Mouse (Mus musculus) liver, embryonic 11.5 days (tissue): ENCODE data around the gene Tpst2. TPM values are rescaled to one million over a fixed set of nuclear protein-coding genes. Genes with fewer than 3 reads are reported as not detected.

Source experiments
- ATAC-seq: fragments of 200-750 bp; cut with Nextera tagmentation; replicated peaks from 2 replicates; pipeline ENCODE4 v1.8.0; 2017; ENCODE audit warnings: moderate number of reproducible peaks, mild to moderate bottlenecking, moderate TSS enrichment, moderate library complexity; ENCODE audit not compliant: low FRiP score
- DNase-seq: peaks from one replicate; pipeline ENCODE4 v3.0.0-alpha.2; 2017; ENCODE audit warnings: low spot score
- H3K27ac ChIP-seq: fragments of 300-500 bp; sonication (generic); 2 replicates; pipeline ENCODE4 v1.5.1; 2014; ENCODE audit warnings: mild to moderate bottlenecking, low read depth, low read length, control low read depth
- H3K27me3 ChIP-seq: fragments of 300-500 bp; sonication (generic); replicated peaks from 2 replicates; pipeline ENCODE4 v1.6.1; 2014; ENCODE audit warnings: low read length, mixed read lengths; ENCODE audit not compliant: control insufficient read depth, insufficient read depth
- H3K36me3 ChIP-seq: fragments of 300-500 bp; sonication (generic); 2 replicates; pipeline ENCODE4 v1.6.1; 2014; ENCODE audit warnings: mild to moderate bottlenecking, low read length, moderate library complexity, mixed read lengths; ENCODE audit not compliant: control insufficient read depth, insufficient read depth
- H3K4me1 ChIP-seq: fragments of 300-500 bp; sonication (generic); replicated peaks from 2 replicates; pipeline ENCODE4 v1.6.1; 2014; ENCODE audit warnings: low read length, mixed read lengths; ENCODE audit not compliant: control insufficient read depth, insufficient read depth
- H3K4me2 ChIP-seq: fragments of 300-500 bp; sonication (generic); 2 replicates; pipeline ENCODE4 v1.6.1; 2014; ENCODE audit warnings: mild to moderate bottlenecking, control low read depth, moderate library complexity
- H3K4me3 ChIP-seq: fragments of 300-500 bp; sonication (generic); 2 replicates; pipeline ENCODE4 v1.5.1; 2014; ENCODE audit warnings: low read depth, low read length, control low read depth
- H3K9ac ChIP-seq: fragments of 300-500 bp; sonication (generic); 2 replicates; pipeline ENCODE4 v1.6.1; 2014; ENCODE audit warnings: low read depth, low read length, control low read depth
- H3K9me3 ChIP-seq: fragments of 300-500 bp; sonication (generic); 2 replicates; pipeline ENCODE4 v1.6.1; 2016; ENCODE audit warnings: low read length, inconsistent platforms, mixed read lengths; ENCODE audit not compliant: control insufficient read depth
- WGBS: fragments of 180-500 bp; shearing (Covaris S2); extraction: QIAGEN DNeasy Blood & Tissue Kit; methylation state at CpG from one replicate; pipeline ENCODE4 v1.1.7; 2014; 5-methylcytosine and 5-hydroxymethylcytosine counted together
- polyA plus RNA-seq: library from polyadenylated mRNA; unstranded; fragments of >200 nt; fragmentation: Nextera tagmentation; extraction: Ambion mirVana; gene quantifications from 2 replicates; pipeline ENCODE4 v1.2.1, GENCODE M21; 2014

Gene Tpst2
- polyA plus RNA-seq, 1 experiment from 2014 or later, result 66.0 TPM

GRCm38 (mm10) chr5:112260818-112261217 is 15.7 kb upstream of the Tpst2 start:
- H3K9me3 ChIP-seq, result no peaks in the 10 kb centered on the region
- 76% methylated on average over 3 of the region's 3 CpGs for WGBS
- H3K9ac ChIP-seq, result no peak overlapping the region
- H3K27me3 ChIP-seq, result peaks cover 5% of the 10 kb centered on the region
- H3K27ac ChIP-seq, result no peak overlapping the region
- no peak overlapping the region for H3K4me3 ChIP-seq
- H3K4me1 ChIP-seq, result peaks cover 8% of the 10 kb centered on the region
- ATAC-seq, result no peak
- no peak overlapping the region for H3K4me2 ChIP-seq
- H3K36me3 ChIP-seq, result no peaks in the 10 kb centered on the region
- no peak for DNase-seq

GRCm38 (mm10) chr5:112264099-112264498 is 12.4 kb upstream of the Tpst2 start:
- H3K9me3 ChIP-seq, result no peaks in the 10 kb centered on the region
- ATAC-seq (no peak), DNase-seq (no peak)
- WGBS, result 80% methylated on average over 7 of the region's 7 CpGs
- H3K9ac ChIP-seq, result no peak overlapping the region
- H3K4me3 ChIP-seq, result no peak overlapping the region
- H3K36me3 ChIP-seq, result no peaks in the 10 kb centered on the region
- no peak overlapping the region for H3K4me2 ChIP-seq
- no peak overlapping the region for H3K27ac ChIP-seq
- H3K27me3 ChIP-seq, result peaks cover 9% of the 10 kb centered on the region
- peaks cover 24% of the 10 kb centered on the region for H3K4me1 ChIP-seq

DNA sequence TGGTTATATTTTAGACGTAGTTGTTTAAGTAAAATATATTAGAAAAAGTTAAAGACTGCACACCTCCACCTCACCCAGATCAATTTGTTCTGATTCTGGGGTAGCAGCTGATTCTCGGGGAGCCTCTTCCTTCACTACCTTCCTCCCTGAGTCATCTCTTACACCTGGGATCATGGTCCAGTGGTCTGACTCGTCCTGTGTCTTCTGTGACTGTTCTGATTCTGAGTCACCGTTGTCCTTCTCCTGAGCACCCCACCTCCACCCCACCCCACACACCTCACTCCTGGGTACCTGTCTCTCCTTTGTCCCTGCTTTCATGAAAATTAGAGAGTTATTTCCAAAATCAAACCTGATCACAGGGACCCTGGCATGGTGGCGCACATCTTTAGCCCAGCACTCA is 11.4 kb upstream of the Tpst2 start:
- Histone ChIP-seq H3K4me2 (peak overlapping the region; percentile 60), H3K27ac (no peak overlapping the region), H3K36me3 (no peaks in the 10 kb centered on the region), H3K4me1 (peaks cover 24% of the 10 kb centered on the region), H3K9ac (no peak overlapping the region), H3K27me3 (peaks cover 13% of the 10 kb centered on the region), H3K9me3 (no peaks in the 10 kb centered on the region), H3K4me3 (no peak overlapping the region)
- no peak for DNase-seq
- 79% methylated on average over 5 of the region's 5 CpGs for WGBS
- no peak for ATAC-seq

- no peaks in the 10 kb centered on the region for H3K36me3 ChIP-seq
- WGBS, result 5% methylated on average over 10 of the region's 10 CpGs
- H3K27ac ChIP-seq, result no peak overlapping the region
- H3K4me2 ChIP-seq, result peak overlapping the region; percentile 60
- H3K9me3 ChIP-seq, result no peaks in the 10 kb centered on the region
- DNase-seq (peak; percentile 65), ATAC-seq (peak; percentile 82)
- H3K4me1 ChIP-seq, result peaks cover 24% of the 10 kb centered on the region
- peaks cover 12% of the 10 kb centered on the region for H3K27me3 ChIP-seq
- H3K4me3 ChIP-seq, result no peak overlapping the region
- peak overlapping the region; percentile 20; the same call in 1 of the 2 replicates for H3K9ac ChIP-seq
Measured at GRCm38 (mm10) chr5:112265515-112265914, 11.0 kb upstream of the Tpst2 start.

- ATAC-seq, result 0 out of 2 replicates have a peak, but pooled peaks have one; percentile 27
- Histone ChIP-seq H3K9me3 (no peaks in the 10 kb centered on the region), H3K36me3 (no peaks in the 10 kb centered on the region), H3K4me2 (peak overlapping the region; percentile 60), H3K4me3 (no peak overlapping the region), H3K4me1 (peaks cover 27% of the 10 kb centered on the region), H3K27me3 (peaks cover 11% of the 10 kb centered on the region), H3K27ac (no peak overlapping the region), H3K9ac (peak overlapping the region; percentile 20; the same call in 1 of the 2 replicates)
- WGBS, result 40% methylated on average over 9 of the region's 9 CpGs
- no peak for DNase-seq
Measured at GRCm38 (mm10) chr5:112266011-112266777, 10.3 kb upstream of the Tpst2 start.

DNA sequence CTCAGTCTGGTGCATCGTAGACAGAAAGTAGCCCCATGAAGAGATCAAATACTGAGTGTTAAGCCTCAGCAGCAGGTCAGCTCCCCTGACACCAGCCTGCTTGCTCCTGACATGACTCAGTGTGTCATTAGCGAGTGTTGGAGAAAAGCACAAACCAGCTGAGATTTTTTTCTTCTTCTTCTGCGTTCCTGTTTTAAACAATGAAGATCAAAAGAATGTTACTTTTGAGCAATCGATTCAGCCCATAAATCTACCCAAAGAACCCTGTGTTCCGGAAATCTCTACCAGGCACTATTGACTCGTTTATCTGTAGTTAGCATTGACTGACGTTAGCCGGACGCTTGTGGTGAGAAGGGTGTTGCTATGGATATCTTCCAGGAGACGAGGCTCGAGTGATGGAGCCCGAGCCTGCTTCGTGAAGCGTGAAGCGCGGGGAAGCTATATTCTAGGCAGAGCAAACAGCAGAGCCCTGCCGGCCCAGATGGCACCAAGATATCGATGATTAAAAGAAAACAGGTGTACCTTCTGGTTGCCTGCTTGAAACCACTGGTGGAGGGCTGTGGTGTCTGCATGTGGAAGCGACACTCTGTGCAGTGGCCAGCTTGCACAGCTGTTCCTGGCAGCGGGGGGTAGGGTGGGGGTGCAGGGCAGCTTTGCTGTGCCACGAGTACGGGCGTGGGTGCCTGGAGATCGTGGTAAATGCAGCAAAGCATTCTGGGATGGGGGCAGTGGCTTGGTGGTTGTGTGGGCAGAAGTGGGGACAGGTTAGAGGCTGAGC is 5.5 kb upstream of the Tpst2 start:
- H3K36me3 ChIP-seq, result no peaks in the 10 kb centered on the region
- H3K4me3 ChIP-seq, result no peak overlapping the region
- H3K27ac ChIP-seq, result no peak overlapping the region
- ATAC-seq (no peak), DNase-seq (no peak)
- 52% methylated on average over 24 of the region's 24 CpGs for WGBS
- H3K4me1 ChIP-seq, result peaks cover 22% of the 10 kb centered on the region
- peaks cover 12% of the 10 kb centered on the region for H3K27me3 ChIP-seq
- H3K9ac ChIP-seq, result no peak overlapping the region
- no peak overlapping the region for H3K4me2 ChIP-seq
- no peaks in the 10 kb centered on the region for H3K9me3 ChIP-seq

DNA sequence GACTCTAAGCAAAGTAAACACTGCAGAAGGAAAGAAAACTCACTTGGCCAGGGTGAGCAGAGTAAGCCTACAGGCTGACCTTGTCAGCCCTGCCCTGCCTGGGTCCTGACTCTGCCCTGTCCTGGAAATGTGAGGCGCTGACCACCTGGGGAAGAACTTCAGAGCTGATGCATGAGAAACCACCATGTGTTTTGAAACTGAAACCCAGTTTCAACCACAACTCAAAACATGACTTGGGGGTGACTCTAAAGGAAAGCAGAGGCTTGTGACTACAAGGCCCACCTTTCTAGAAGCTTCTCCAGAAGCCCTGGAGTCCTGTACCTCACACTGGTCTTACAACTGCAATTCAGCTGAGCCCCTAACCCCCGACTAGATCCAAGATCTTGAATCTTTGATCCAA is 3.6 kb upstream of the Tpst2 start:
- ATAC-seq (no peak), DNase-seq (no peak)
- Histone ChIP-seq H3K4me3 (no peak overlapping the region), H3K9ac (no peak overlapping the region), H3K9me3 (no peaks in the 10 kb centered on the region), H3K4me1 (peaks cover 18% of the 10 kb centered on the region), H3K27me3 (peaks cover 12% of the 10 kb centered on the region), H3K4me2 (no peak overlapping the region), H3K27ac (no peak overlapping the region), H3K36me3 (no peaks in the 10 kb centered on the region)
- 66% methylated on average over 2 of the region's 2 CpGs for WGBS

GRCm38 (mm10) chr5:112273746-112274463 is 2.6 kb upstream of the Tpst2 start:
- Histone ChIP-seq H3K4me3 (no peak overlapping the region), H3K27ac (no peak overlapping the region), H3K9me3 (no peaks in the 10 kb centered on the region), H3K27me3 (peaks cover 10% of the 10 kb centered on the region), H3K9ac (no peak overlapping the region), H3K4me2 (no peak overlapping the region), H3K4me1 (peaks cover 23% of the 10 kb centered on the region), H3K36me3 (no peaks in the 10 kb centered on the region)
- ATAC-seq, result no peak
- DNase-seq, result no peak
- 49% methylated on average over 2 of the region's 2 CpGs for WGBS
